Mouse (Mus musculus) hindbrain, embryonic 16.5 days (tissue): ENCODE data around the gene Ubr4. TPM values are rescaled to one million over a fixed set of nuclear protein-coding genes. Genes with fewer than 3 reads are reported as not detected.

ENCODE experiments used
- ATAC-seq: fragments of 200-750 bp; cut with Nextera tagmentation; 2 replicates; pipeline ENCODE4 v1.8.0; 2017; ENCODE audit warnings: moderate TSS enrichment, moderate library complexity
- H3K27ac ChIP-seq: fragments of 300-500 bp; sonication (generic); 2 replicates; pipeline ENCODE4 v1.5.1; 2014; ENCODE audit warnings: low read depth, mild to moderate bottlenecking, control low read depth, low read length, moderate library complexity
- H3K27me3 ChIP-seq: fragments of 300-500 bp; sonication (generic); replicated peaks from 2 replicates; pipeline ENCODE4 v1.6.1; 2014; ENCODE audit warnings: low read length; ENCODE audit not compliant: control insufficient read depth, insufficient read depth
- H3K36me3 ChIP-seq: fragments of 300-500 bp; sonication (generic); 2 replicates; pipeline ENCODE4 v1.6.1; 2014; ENCODE audit warnings: mild to moderate bottlenecking, low read length, moderate library complexity, mixed read lengths; ENCODE audit not compliant: control insufficient read depth, insufficient read depth
- H3K4me1 ChIP-seq: fragments of 300-500 bp; sonication (generic); 2 replicates; pipeline ENCODE4 v1.6.1; 2014; ENCODE audit warnings: low read depth, low read length; ENCODE audit not compliant: control insufficient read depth, insufficient read depth
- H3K4me2 ChIP-seq: fragments of 300-500 bp; sonication (generic); 2 replicates; pipeline ENCODE4 v1.6.1; 2014; ENCODE audit warnings: mild to moderate bottlenecking, low read length, control low read depth, moderate library complexity
- H3K4me3 ChIP-seq: fragments of 300-500 bp; sonication (generic); 2 replicates; pipeline ENCODE4 v1.5.1; 2014; ENCODE audit warnings: mild to moderate bottlenecking, low read length, control low read depth, moderate library complexity
- H3K9ac ChIP-seq: fragments of 300-500 bp; sonication (generic); 2 replicates; pipeline ENCODE4 v1.6.1; 2014; ENCODE audit warnings: low read depth, mild to moderate bottlenecking, control low read depth, low read length, moderate library complexity
- H3K9me3 ChIP-seq: fragments of 300-500 bp; sonication (generic); 2 replicates; pipeline ENCODE4 v1.6.1; 2014; ENCODE audit warnings: mild to moderate bottlenecking, low read length, moderate library complexity; ENCODE audit not compliant: control insufficient read depth
- WGBS: fragments of 180-500 bp; shearing (Covaris S2); extraction: QIAGEN DNeasy Blood & Tissue Kit; methylation state at CpG from one replicate; pipeline ENCODE4 v1.1.7; 2014; 5-methylcytosine and 5-hydroxymethylcytosine counted together
- polyA plus RNA-seq: library from polyadenylated mRNA; unstranded; fragments of >200 nt; fragmentation: Nextera tagmentation; extraction: Ambion mirVana; gene quantifications from 2 replicates; pipeline ENCODE4 v1.2.1, GENCODE M21; 2015

The Ubr4 gene
- polyA plus RNA-seq, 1 experiment from 2014 or later, result 82.1 TPM

- no peak for ATAC-seq
- peaks cover 48% of the 10 kb centered on the region for H3K36me3 ChIP-seq
- no peak overlapping the region for H3K4me3 ChIP-seq
Observed at GRCm38 (mm10) chr4:139400487-139400886, 48.1 kb downstream of the Ubr4 start.

DNA sequence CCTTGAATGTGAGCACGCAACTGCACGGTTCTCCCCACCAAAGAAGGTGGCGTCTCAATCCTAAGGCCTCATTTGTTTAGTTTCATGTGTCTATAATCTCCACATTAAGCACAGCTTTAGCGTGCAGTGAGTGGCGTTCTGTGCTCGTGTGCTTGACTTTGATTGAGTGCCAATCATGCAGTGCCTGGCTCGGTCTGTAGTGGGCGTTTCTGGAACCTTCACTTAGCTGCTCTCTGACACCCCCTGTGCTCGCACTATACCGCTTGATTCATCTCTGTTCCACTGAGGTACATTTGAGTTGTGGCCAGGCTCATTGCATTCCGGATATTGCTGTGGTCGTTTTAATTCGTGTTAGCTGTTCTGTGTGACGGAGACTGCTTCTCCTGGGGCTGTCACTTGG, 50.8 kb downstream of the Ubr4 start:
- ATAC-seq, result no peak
- Histone ChIP-seq H3K9me3 (no peaks in the 10 kb centered on the region), H3K36me3 (peaks cover 42% of the 10 kb centered on the region), H3K4me2 (no peak overlapping the region), H3K4me1 (no peaks in the 10 kb centered on the region), H3K9ac (no peak overlapping the region), H3K27ac (no peak overlapping the region), H3K4me3 (no peak overlapping the region), H3K27me3 (no peaks in the 10 kb centered on the region)
- WGBS, result 79% methylated on average over 14 of the region's 14 CpGs

More at GRCm38 (mm10) chr4:139400487-139400886, 48.1 kb downstream of the Ubr4 start:
- WGBS, result 86% methylated on average over 5 of the region's 5 CpGs
- Histone ChIP-seq H3K4me2 (no peak overlapping the region), H3K9me3 (no peaks in the 10 kb centered on the region), H3K27ac (no peak overlapping the region), H3K9ac (no peak overlapping the region), H3K4me1 (no peaks in the 10 kb centered on the region), H3K27me3 (no peaks in the 10 kb centered on the region)

DNA sequence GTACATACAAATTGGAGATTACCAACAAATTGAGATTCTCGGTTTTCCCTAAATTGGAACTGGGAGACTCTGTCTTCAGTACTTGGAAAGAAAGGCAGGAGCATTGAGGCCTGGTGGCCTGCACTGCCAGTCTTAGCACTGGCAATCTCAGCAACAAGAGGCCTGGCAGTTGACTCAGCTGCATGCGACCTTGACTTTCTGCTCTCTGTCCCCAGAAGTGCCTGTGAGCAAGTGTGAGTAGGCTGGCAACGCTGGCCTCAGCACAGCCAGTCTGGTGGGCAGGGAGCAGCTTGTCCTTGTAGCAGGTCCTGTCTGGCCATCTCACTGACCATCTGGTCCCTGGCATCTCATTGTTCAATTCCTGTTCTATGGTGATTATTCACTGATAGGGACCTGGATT, 58.9 kb downstream of the Ubr4 start:
- WGBS, result 94% methylated on average over 3 of the region's 3 CpGs
- Histone ChIP-seq H3K27me3 (no peaks in the 10 kb centered on the region), H3K4me1 (no peaks in the 10 kb centered on the region), H3K9ac (no peak overlapping the region), H3K27ac (no peak overlapping the region), H3K4me3 (no peak overlapping the region), H3K36me3 (peaks cover 80% of the 10 kb centered on the region), H3K9me3 (no peaks in the 10 kb centered on the region), H3K4me2 (no peak overlapping the region)
- ATAC-seq, result no peak

GRCm38 (mm10) chr4:139417868-139418267, 65.5 kb downstream of the Ubr4 start:
- H3K27me3 ChIP-seq, result no peaks in the 10 kb centered on the region
- WGBS, result 48% methylated on average over 1 of the region's 1 CpGs
- H3K9ac ChIP-seq, result no peak overlapping the region
- no peaks in the 10 kb centered on the region for H3K4me1 ChIP-seq
- peaks cover 81% of the 10 kb centered on the region for H3K36me3 ChIP-seq
- no peak overlapping the region for H3K4me3 ChIP-seq
- H3K27ac ChIP-seq, result no peak overlapping the region
- H3K4me2 ChIP-seq, result no peak overlapping the region
- no peaks in the 10 kb centered on the region for H3K9me3 ChIP-seq
- no peak for ATAC-seq

GRCm38 (mm10) chr4:139421621-139422020, 69.2 kb downstream of the Ubr4 start:
- no peaks in the 10 kb centered on the region for H3K27me3 ChIP-seq
- no peak overlapping the region for H3K9ac ChIP-seq
- no peaks in the 10 kb centered on the region for H3K9me3 ChIP-seq
- H3K36me3 ChIP-seq, result peaks cover 71% of the 10 kb centered on the region
- 91% methylated on average over 7 of the region's 7 CpGs for WGBS
- H3K27ac ChIP-seq, result no peak overlapping the region
- ATAC-seq, result no peak
- no peak overlapping the region for H3K4me2 ChIP-seq
- no peaks in the 10 kb centered on the region for H3K4me1 ChIP-seq
- H3K4me3 ChIP-seq, result no peak overlapping the region

DNA sequence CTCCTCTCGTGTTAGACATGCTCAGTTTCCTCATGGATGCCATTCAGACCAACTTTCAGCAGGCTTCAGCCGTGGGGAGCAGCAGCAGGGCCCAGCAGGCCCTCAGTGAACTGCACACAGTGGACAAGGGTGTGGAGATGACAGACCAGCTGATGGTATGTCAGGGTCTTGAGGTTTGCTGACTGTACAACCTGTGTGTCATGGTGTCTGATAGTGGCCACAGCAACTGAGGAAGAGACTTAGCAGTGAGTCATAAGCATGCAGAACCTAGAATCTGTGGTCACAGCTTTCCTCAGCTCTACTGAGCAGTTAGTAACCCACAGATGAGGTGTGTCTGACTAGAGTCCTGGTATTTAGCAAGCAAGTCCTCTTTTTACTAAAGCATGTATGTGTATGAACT, 70.0 kb downstream of the Ubr4 start:
- no peaks in the 10 kb centered on the region for H3K27me3 ChIP-seq
- no peak overlapping the region for H3K4me3 ChIP-seq
- H3K27ac ChIP-seq, result no peak overlapping the region
- peaks cover 70% of the 10 kb centered on the region for H3K36me3 ChIP-seq
- 95% methylated on average over 2 of the region's 2 CpGs for WGBS
- H3K9ac ChIP-seq, result no peak overlapping the region
- H3K4me2 ChIP-seq, result no peak overlapping the region
- H3K9me3 ChIP-seq, result no peaks in the 10 kb centered on the region
- no peak for ATAC-seq
- H3K4me1 ChIP-seq, result no peaks in the 10 kb centered on the region

DNA sequence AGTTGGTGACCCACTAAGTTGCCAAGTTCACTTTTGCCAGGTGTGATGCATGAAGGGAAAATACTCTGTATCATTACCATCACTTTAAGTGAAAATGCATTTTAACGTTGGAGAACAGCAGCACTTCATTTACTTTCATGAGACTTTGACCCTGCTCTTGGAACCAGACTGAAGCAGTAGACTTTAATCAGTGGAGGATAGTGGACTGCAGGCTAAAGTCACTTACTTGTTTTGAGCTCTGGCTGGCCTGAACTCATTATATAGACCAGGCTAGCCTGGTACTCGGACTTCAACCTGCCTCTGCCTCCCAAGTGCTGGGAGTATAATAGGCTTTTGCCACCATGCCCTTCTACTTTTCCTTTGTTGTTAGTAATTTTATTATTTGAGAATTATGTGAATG, 70.9 kb downstream of the Ubr4 start:
- no peak for ATAC-seq
- Histone ChIP-seq H3K36me3 (peaks cover 68% of the 10 kb centered on the region), H3K27ac (no peak overlapping the region), H3K4me1 (no peaks in the 10 kb centered on the region), H3K9ac (no peak overlapping the region), H3K9me3 (no peaks in the 10 kb centered on the region), H3K4me3 (no peak overlapping the region), H3K27me3 (no peaks in the 10 kb centered on the region), H3K4me2 (no peak overlapping the region)
- 90% methylated on average over 2 of the region's 2 CpGs for WGBS

DNA sequence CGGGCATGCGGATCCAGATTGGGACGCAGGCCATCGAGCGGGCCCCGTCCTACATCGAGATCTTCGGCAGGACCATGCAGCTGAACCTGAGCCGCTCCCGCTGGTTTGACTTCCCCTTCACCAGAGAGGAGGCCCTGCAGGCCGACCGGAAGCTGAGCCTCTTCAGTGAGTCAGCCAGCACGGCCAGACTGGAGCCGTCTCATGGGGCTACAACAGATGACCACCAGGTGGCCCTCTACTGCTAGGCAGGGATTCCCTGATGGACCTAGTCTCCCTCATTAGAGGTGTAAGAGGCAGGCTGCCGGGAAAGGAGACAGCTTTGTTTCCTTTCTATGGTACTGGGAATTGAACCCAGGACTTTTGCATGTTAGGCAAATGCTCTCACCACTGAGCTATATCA, 77.8 kb downstream of the Ubr4 start:
- ATAC-seq, result 0 out of 2 replicates have a peak, but pooled peaks have one; percentile 54
- H3K9me3 ChIP-seq, result no peaks in the 10 kb centered on the region
- 41% methylated on average over 15 of the region's 15 CpGs for WGBS
- no peak overlapping the region for H3K4me3 ChIP-seq
- no peaks in the 10 kb centered on the region for H3K4me1 ChIP-seq
- peaks cover 78% of the 10 kb centered on the region for H3K36me3 ChIP-seq
- no peaks in the 10 kb centered on the region for H3K27me3 ChIP-seq
- no peak overlapping the region for H3K4me2 ChIP-seq
- no peak overlapping the region for H3K9ac ChIP-seq
- no peak overlapping the region for H3K27ac ChIP-seq

DNA sequence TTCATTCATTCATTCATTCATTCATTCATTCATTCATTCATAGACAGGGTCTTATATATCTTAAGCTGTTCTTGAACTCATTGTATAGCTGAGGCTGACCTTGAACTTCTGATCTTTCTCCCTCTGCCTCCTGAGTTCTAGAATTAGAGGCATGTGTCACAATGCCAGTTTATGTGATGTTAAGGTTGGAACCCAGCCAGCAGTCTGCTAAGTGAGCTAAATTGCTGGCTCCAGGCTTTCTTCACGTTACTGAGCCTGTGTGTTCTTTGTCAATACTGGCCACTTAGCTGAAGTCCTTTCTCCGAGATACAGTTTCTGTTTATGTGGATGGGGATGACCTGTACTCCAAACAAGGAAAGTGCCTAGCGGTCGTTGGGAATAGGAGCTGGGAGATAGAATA, 78.5 kb downstream of the Ubr4 start:
- H3K27me3 ChIP-seq, result no peaks in the 10 kb centered on the region
- no peak for ATAC-seq
- H3K9ac ChIP-seq, result no peak overlapping the region
- H3K4me1 ChIP-seq, result no peaks in the 10 kb centered on the region
- no peak overlapping the region for H3K4me2 ChIP-seq
- H3K36me3 ChIP-seq, result peaks cover 82% of the 10 kb centered on the region
- H3K27ac ChIP-seq, result no peak overlapping the region
- no peak overlapping the region for H3K4me3 ChIP-seq
- no peaks in the 10 kb centered on the region for H3K9me3 ChIP-seq
- WGBS, result 70% methylated on average over 4 of the region's 4 CpGs
